8 mouse cellular contexts compared by ENCODE assay signal in genomic region chr1:184732556-184733049, GRCm38 (mm10). TPM values are rescaled to one million over a fixed set of nuclear protein-coding genes. Genes with fewer than 3 reads are reported as not detected.
DNase-seq lines count a peak whose midpoint lies in the region; ATAC-seq and TF ChIP-seq lines count a peak whose summit lies in the region.

Gene Hlx, minus strand, starts transcription at chr1:184732619.

- no peaks in the 10 kb centered on the region for H3K36me3 ChIP-seq in kidney, adult 2 months (ENCODE audit: control insufficient read depth, insufficient read depth, low read length)
- peaks cover under 1% of the 10 kb centered on the region; the same call in 1 of the 2 replicates for H3K36me3 ChIP-seq in lung, embryonic 16.5 days (ENCODE audit: control insufficient read depth, insufficient read depth, low read length)

- peak; percentile 31 for DNase-seq in ovary, postnatal 36 days (ENCODE audit: low spot score)
- DNase-seq in ovary, postnatal 14 days (ENCODE audit: low spot score) = no peak
- peak; percentile 82 for DNase-seq in embryo, embryonic 11.5 days (ENCODE audit: low read depth, low spot score)
- peak; percentile 83 to 91 for DNase-seq in heart, adult 18-20 months
- DNase-seq in kidney, adult 2 months = peak; percentile 83
- no peak for DNase-seq in frontal cortex, adult 2 months (ENCODE audit: extremely low spot score in 1 of 2, low spot score in 1 of 2)

- 1% methylated on average over 32 of the region's 32 CpGs for WGBS in kidney, adult 2 months
- WGBS in lung, embryonic 16.5 days = 0% methylated on average over 32 of the region's 32 CpGs
- WGBS in olfactory bulb, adult 2 months = 1% methylated on average over 32 of the region's 32 CpGs

- TF ChIP-seq CTCF in kidney, adult 2 months (conservative IDR thresholded peaks at IDR 0.05; ENCODE audit: insufficient read depth, insufficient read length, low read depth, low read length) = no peak
- TF ChIP-seq CTCF in olfactory bulb, adult 2 months (IDR thresholded peaks at IDR 0.05; ENCODE audit: insufficient read depth, low read depth, low read length) = no peak

- peak within 1 kb of the TSS; percentile 62 for H3K4me3 ChIP-seq in kidney, adult 2 months (ENCODE audit: insufficient read depth, low read depth, low read length)
- H3K4me3 ChIP-seq in lung, embryonic 16.5 days (ENCODE audit: low read length) = peak within 1 kb of the TSS; percentile 76
- H3K4me3 ChIP-seq in olfactory bulb, adult 2 months (ENCODE audit: insufficient read depth, low read depth, low read length) = peak within 1 kb of the TSS; percentile 44

- H3K4me1 ChIP-seq in kidney, adult 2 months (ENCODE audit: control insufficient read depth, insufficient read depth, low read length) = 0 out of 2 replicates have a peak, but pooled peaks cover 2% of the 10 kb centered on the region
- H3K4me1 ChIP-seq in lung, embryonic 16.5 days (replicated peaks; ENCODE audit: control insufficient read depth, insufficient read depth, low read length) = peaks cover 21% of the 10 kb centered on the region
- peaks cover 16% of the 10 kb centered on the region for H3K4me1 ChIP-seq in olfactory bulb, adult 2 months (ENCODE audit: control insufficient read depth, insufficient read depth, low read length)

- peak within 1 kb of the TSS; percentile 91 for H3K9ac ChIP-seq in lung, embryonic 16.5 days (ENCODE audit: low read length)

- H3K27me3 ChIP-seq in kidney, adult 2 months (replicated peaks; ENCODE audit: control insufficient read depth, insufficient read depth, low read length) = peaks cover 8% of the 10 kb centered on the region
- H3K27me3 ChIP-seq in lung, embryonic 16.5 days (ENCODE audit: control insufficient read depth, insufficient read depth, low read depth, low read length) = peaks cover 56% of the 10 kb centered on the region

- no peaks in the 10 kb centered on the region for H3K9me3 ChIP-seq in lung, embryonic 16.5 days (ENCODE audit: control insufficient read depth, low read length)

- peak within 1 kb of the TSS; percentile 89 for H3K4me2 ChIP-seq in lung, embryonic 16.5 days (ENCODE audit: low read depth, low read length)

- no peak for TF ChIP-seq POLR2A in kidney, adult 2 months (IDR thresholded peaks at IDR 0.05; ENCODE audit: low read depth, low read length)
- no peak for TF ChIP-seq POLR2A in olfactory bulb, adult 2 months (IDR thresholded peaks at IDR 0.05; ENCODE audit: insufficient read depth, low read depth, low read length)

- H3K27ac ChIP-seq in kidney, adult 2 months (ENCODE audit: insufficient read depth, low read depth, low read length) = peak within 1 kb of the TSS; percentile 72
- H3K27ac ChIP-seq in lung, embryonic 16.5 days (ENCODE audit: low read length) = peak within 1 kb of the TSS; percentile 99
- no peak within 1 kb of the TSS for H3K27ac ChIP-seq in olfactory bulb, adult 2 months (ENCODE audit: insufficient read depth, low read depth, low read length)

- peak; percentile 92 for ATAC-seq in lung, embryonic 16.5 days (ENCODE audit: low read depth)

RNA-seq across cellular contexts. Expression of gene Hlx, which starts in this region (rescaled TPM):
- total RNA-seq in heart, adult 18-20 months (2021) = 1 to 10 TPM; 6.8 to 6.9 TPM
- 7.4 and 8.1 TPM in 2 replicates for polyA plus RNA-seq in kidney, adult 2 months (2012; rRNA removed)
- polyA plus RNA-seq in lung, embryonic 16.5 days (2015; fragmentation: Nextera tagmentation; extraction: Ambion mirVana) = 25.9 and 28.8 TPM in 2 replicates
- polyA plus RNA-seq in olfactory bulb, adult 2 months (2012; ENCODE audit: insufficient read depth, insufficient read length, low replicate concordance, missing spikeins) = not detected in 2 replicates
- 0.76 and 0.96 TPM in 2 replicates for polyA plus RNA-seq in frontal cortex, adult 2 months (2012; rRNA removed)

Comparison
In these comparisons a context has a peak if more than half of its experiments do, and no peak if none do; other contexts are left out.
1. DNase-seq: peak in ovary, postnatal 36 days (single experiment), embryo, embryonic 11.5 days (single experiment), heart, adult 18-20 months (2 of 2) and kidney, adult 2 months (single experiment); none in ovary, postnatal 14 days (single experiment) and frontal cortex, adult 2 months (0 of 2).
2. Peak in every context shown above with its lines, with median percentiles within 50 percentile points of each other: H3K4me3 ChIP-seq.